Mouse (Mus musculus): ENCODE results near the gene Pcgf3.
A peak's percentile ranks its signal among the peaks of the same experiment; 100 is the strongest.
"Not testable (repeated sequence)": the region's sequence is repeated elsewhere in the genome, so short reads cannot be mapped to it uniquely, and the experiment has no call there.

Gene Pcgf3

GRCm38 (mm10) chr5:108469617-108470016, 8.6 kb downstream of the Pcgf3 start:
- DNase-seq (ENCODE audit: low spot score in 2 of 2): no peak

DNA sequence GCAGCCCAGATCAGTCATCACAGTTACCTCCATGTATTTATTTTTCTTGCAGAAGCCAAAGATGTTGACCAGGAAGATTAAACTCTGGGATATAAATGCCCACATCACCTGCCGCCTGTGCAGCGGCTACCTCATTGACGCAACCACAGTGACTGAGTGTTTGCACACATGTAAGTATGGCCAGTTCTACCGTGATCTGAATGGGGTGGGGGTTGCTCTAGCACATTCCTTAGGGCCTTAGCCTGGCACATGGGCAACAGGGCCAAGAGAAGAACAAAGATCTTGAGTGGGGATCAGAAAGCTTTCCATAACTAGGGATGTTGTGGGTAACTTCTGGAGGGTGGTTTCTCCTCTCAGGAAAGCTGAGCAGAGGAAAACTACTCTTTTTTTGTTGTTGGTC, 12.7 kb downstream of the Pcgf3 start:
- DNase-seq (ENCODE audit: low spot score in 2 of 2): no peak

GRCm38 (mm10) chr5:108475977-108476376, 14.9 kb downstream of the Pcgf3 start:
- no peak for DNase-seq (ENCODE audit: low spot score in 2 of 2)

GRCm38 (mm10) chr5:108483006-108483405, 22.0 kb downstream of the Pcgf3 start:
- no peak for DNase-seq (ENCODE audit: low spot score in 2 of 2)

- no peak for DNase-seq (ENCODE audit: low spot score in 2 of 2)
These were observed 24.2 kb downstream of the Pcgf3 start for GRCm38 (mm10) chr5:108485239-108485638.

GRCm38 (mm10) chr5:108486148-108486547, 25.1 kb downstream of the Pcgf3 start:
- DNase-seq (ENCODE audit: low spot score in 2 of 2): not testable (repeated sequence)

DNA sequence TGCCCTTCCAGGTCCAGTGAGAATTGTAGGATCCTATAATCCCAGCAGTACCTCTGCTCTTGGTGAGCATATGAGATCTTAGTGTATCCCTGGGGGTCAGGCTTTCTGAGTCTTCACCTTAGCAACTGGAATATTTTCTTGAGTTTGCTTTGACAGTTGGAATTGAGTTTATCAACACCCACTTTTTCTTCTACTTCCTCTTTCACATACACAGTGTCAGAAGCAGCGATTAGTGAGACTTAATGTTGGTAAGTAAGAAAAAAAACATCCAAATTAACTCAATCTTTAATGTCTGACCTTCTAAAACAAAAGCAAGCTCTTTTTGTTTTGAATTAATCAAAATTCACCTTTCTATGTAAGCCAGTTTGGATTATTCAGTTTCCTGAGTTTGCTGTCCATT, 40.5 kb downstream of the Pcgf3 start:
- no peak for DNase-seq (ENCODE audit: low spot score in 2 of 2)

- DNase-seq (ENCODE audit: low spot score in 2 of 2): no peak
These were observed 41.3 kb downstream of the Pcgf3 start for GRCm38 (mm10) chr5:108502286-108502685.

- DNase-seq (ENCODE audit: low spot score in 2 of 2): no peak
These were observed 54.7 kb downstream of the Pcgf3 start for GRCm38 (mm10) chr5:108515581-108516361.

DNA sequence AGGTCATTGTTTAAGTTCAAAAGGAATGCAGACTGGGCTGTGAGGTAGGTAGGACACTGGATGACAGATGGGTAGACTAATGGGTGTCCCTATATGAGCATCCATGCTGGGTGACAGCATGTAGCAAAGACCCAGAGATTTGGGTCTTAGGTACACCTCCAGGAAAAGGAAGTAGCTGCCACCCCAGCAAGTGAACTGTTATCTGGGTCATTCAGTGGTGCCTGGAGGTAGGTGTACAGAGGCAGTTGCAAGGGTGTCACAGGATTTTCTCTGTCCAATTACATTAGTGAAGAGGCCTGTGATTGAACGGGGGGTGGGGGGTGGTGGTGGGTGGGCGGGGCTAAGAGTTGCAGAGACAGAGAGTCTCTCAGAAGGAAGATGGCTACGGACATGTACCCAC, 55.6 kb downstream of the Pcgf3 start:
- DNase-seq (ENCODE audit: low spot score in 2 of 2): no peak

DNA sequence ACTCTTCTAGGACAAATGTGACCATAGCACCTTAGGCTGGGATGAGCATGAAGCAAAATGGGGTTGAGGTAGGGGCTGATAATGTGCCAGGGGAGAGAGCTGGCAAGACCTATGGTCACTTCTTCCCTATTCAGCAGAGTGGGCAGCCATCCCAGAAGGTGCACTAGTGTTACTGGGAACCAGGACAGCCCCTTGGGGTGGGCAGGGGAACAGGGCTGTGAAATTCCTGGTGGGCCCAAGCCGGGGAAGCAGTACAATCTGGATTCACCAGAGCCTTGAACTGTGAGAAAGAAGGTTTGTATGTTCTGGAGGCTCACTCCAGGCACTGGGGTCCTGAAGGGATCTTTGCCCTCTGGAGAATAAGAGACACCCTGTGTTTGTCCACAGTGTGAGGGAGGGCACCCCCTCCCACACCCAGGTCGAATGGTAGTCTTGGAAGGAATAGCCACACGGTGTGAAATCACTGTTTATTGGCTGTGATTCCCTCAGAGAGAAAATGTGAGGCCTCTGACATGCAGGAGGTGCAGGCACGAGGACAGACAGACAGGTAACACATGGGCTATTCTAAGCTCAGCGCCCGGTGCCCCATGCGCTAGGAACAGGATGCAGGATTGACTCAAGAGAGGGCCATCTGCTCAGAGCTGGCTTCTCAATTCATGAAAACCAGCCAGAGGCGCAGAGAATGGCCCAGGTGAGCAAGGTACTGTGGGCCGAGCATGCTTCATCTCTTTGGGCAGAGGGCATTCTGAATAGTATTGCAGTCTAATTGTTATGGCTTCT, 57.3 kb downstream of the Pcgf3 start:
- DNase-seq (ENCODE audit: low spot score in 2 of 2): no peak

GRCm38 (mm10) chr5:108518951-108519350, 57.9 kb downstream of the Pcgf3 start:
- no peak for DNase-seq (ENCODE audit: low spot score in 2 of 2)

GRCm38 (mm10) chr5:108520153-108520552, 59.1 kb downstream of the Pcgf3 start:
- DNase-seq (ENCODE audit: low spot score in 2 of 2): no peak

GRCm38 (mm10) chr5:108521016-108521415, 60.0 kb downstream of the Pcgf3 start:
- DNase-seq (ENCODE audit: low spot score in 2 of 2): no peak

- peak in 1 of 2 experiments; percentile 51 for DNase-seq (ENCODE audit: low spot score in 2 of 2)
These were observed 60.9 kb downstream of the Pcgf3 start for GRCm38 (mm10) chr5:108521896-108522295.

GRCm38 (mm10) chr5:108522597-108522996, 61.6 kb downstream of the Pcgf3 start:
- DNase-seq (ENCODE audit: low spot score in 2 of 2): no peak

DNA sequence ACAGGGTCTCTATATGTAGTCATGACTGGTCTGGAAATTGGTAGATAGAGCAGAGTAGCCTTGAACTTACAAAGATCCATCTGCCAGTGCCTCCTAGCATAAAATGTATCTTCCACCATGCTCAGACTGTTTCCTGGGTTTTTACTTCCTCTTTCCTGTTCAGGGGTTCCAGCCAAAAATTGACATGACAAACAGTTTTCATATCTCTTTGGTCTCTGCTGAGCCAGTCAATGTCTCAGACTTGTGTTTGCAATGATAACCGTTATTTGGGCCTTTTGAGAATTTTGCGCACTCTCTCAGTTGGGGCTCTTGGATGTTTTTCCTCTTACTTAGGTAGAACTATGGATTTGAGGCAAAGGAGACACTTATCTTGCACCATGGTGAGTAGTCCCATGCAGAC, 73.2 kb downstream of the Pcgf3 start:
- DNase-seq (ENCODE audit: low spot score in 2 of 2): no peak

- DNase-seq (ENCODE audit: low spot score in 2 of 2): no peak
These were observed 82.7 kb downstream of the Pcgf3 start for GRCm38 (mm10) chr5:108543516-108544291.

DNA sequence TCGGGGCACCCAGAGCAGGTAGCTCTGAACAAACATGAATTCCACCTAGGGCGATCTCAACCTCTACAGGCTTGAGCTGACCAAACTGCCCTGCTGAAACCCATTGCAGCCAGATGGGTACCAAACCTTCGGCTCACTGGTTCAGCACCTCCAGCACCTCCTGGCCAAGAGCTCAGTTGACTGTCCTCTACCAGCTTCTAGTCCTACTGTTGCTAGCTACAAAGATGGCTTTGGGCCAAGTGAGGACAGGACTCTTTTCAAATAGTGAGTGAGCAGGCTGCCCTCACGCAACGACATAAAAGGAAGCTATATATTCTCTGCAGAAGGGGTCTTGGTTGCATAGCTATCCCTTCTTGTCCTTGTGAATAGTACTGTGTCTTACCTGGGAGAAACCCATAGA, 86.6 kb downstream of the Pcgf3 start:
- DNase-seq (ENCODE audit: low spot score in 2 of 2): no peak

DNA sequence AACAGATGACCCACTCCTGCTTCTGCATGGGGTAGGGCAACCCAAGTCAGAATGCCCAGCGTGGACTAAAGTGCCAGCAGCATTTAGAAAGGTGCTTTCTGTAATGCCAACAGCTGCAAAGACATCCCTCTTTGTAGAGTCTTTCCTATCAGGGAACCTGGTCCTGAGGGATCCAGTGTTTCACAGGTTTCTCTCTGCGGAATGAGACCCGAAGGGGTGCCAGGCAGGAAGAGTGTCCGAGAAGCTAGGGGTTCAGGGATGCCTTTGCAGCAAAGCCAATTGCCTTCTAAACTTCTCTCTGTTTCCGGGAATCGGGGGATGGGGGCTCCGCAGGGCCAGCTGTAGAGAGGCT, 88.1 kb downstream of the Pcgf3 start:
- DNase-seq (ENCODE audit: low spot score in 2 of 2): no peak

GRCm38 (mm10) chr5:108549489-108550206, 88.6 kb downstream of the Pcgf3 start, which contains the start of gene Cplx1:
TSS of gene Cplx1 (minus strand) at chr5:108550024.
- DNase-seq (ENCODE audit: low spot score in 2 of 2): peak; percentile 63 to 66

- peak in 1 of 2 experiments; percentile 11 for DNase-seq (ENCODE audit: low spot score in 2 of 2)
These were observed 89.2 kb downstream of the Pcgf3 start for GRCm38 (mm10) chr5:108550207-108550594.
